Mouse (Mus musculus): ENCODE data around the gene Swap70.

DNA sequence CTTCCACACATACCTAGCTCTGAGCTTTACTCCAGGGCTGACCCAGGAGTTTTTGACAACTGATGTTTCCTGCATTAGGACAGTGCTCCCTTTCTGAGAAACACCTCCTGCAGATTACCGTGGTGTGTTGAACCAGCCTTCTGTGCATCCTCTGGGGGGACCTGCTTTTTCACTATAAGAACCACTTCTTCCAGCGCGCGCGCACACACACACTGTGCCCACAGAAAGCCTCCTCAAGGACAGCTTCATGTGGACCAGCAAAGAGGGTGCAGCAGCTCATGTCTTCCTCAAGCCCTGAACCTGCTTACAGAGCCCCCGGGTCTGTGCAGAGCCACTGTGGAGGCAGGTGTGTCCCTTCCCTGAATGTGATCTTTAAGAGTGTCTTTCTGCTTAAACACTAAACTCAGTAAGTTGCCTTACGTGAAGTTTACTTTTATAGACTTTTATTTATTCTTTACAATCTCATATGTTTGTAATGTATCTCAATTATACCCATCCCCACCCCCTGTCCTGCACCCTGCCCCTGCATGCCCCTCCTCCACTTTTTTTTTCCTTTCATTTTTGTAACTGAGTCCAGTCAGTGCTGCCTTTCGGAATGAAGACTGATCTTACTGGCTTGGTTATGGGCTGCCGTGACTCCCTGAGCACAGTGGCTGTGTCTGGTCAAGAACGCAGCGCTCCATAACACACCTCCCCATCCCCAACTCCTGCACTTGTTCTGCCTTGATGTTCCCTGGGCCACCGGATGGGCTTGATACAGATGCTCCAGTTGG is 63.8 kb downstream of the Swap70 start:
- TF ChIP-seq CTCF (IDR thresholded peaks at IDR 0.05; ENCODE audit: low read depth, low read length) = no peak
- TF ChIP-seq GATA2 (IDR thresholded peaks at IDR 0.05; ENCODE audit: borderline replicate concordance, low read depth, low read length) = no peak
- TF ChIP-seq POLR2AphosphoS5 (IDR thresholded peaks at IDR 0.05; ENCODE audit: insufficient replicate concordance, low read depth, low read length) = no peak
- no peak for TF ChIP-seq TAL1 (conservative IDR thresholded peaks at IDR 0.05; ENCODE audit: low read depth, low read length)

All from G1E (cell line).